Mouse (Mus musculus): ENCODE measurements around the gene Nos1. TPM values are rescaled to one million over a fixed set of nuclear protein-coding genes. Genes with fewer than 3 reads are reported as not detected.

Gene Nos1
- polyA plus RNA-seq, 2 experiments = 0.41 to 0.70 TPM

DNA sequence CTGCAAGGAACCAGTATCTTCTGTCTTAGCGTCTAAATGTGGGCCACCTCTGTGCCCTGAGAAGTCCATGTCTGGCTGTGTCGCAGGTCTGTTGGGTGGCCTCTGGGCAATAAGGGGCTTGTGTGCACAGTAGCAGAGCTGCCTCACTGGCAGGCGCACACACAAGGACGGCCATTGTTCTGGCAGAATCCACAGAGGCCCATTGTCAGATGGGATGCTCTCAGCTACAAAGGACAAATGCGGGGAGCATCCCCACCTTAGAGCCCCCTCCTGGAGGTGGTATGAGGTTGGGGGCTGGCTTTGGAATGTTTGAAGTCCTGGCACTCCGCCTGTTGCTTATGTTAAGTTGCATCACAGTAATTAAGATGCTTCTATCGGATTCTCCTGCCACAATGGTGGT is 218.2 kb downstream of the Nos1 start:
- Histone ChIP-seq H3K4me3 (replicated peaks; ENCODE audit: low read length) (no peak overlapping the region), H3K4me1 (ENCODE audit: control insufficient read depth, insufficient read depth, low read length) (no peaks in the 10 kb centered on the region), H3K4me2 (replicated peaks; ENCODE audit: low read depth, low read length, severe bottlenecking) (no peak overlapping the region), H3K9me3 (ENCODE audit: control insufficient read depth, low read length) (no peaks in the 10 kb centered on the region), H3K27ac (replicated peaks; ENCODE audit: low read depth, low read length) (no peak overlapping the region), H3K9ac (ENCODE audit: low read depth, low read length, severe bottlenecking) (no peak overlapping the region), H3K27me3 (ENCODE audit: control insufficient read depth, insufficient read depth, low read length) (no peaks in the 10 kb centered on the region), H3K36me3 (ENCODE audit: control insufficient read depth, insufficient read depth, low read length) (peaks cover 98% of the 10 kb centered on the region)
- DNase-seq (ENCODE audit: low spot score) = no peak
- no peak for ATAC-seq (ENCODE audit: low FRiP score, low read depth)
- TF ChIP-seq POLR2A (IDR thresholded peaks at IDR 0.05; ENCODE audit: borderline replicate concordance, extremely low read depth, insufficient read depth, insufficient read length) = no peak
- 83% methylated on average over 7 of the region's 7 CpGs for WGBS

DNA sequence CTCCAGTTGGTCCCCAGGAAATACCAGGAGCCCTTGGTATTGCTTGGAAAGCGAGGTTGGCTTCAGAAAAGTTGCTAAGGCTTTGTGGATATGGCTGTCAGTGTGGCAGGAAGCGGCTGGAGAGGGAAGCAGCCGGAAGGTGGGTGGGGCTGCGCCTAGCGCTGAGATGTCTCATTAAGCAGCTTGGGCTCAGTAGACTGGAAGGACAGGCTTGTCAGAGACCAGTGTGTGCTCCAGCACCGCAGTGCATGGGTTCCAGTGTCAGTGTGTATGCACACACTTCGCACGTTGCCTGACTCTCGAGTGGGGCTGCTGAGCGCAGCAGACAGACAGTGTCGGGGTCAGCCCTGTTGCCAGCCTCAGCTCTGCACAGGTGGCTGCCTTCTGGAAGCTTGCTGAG is 218.8 kb downstream of the Nos1 start:
- no peak for TF ChIP-seq POLR2A (IDR thresholded peaks at IDR 0.05; ENCODE audit: borderline replicate concordance, extremely low read depth, insufficient read depth, insufficient read length)
- Histone ChIP-seq H3K36me3 (ENCODE audit: control insufficient read depth, insufficient read depth, low read length) (peaks cover 97% of the 10 kb centered on the region), H3K9me3 (ENCODE audit: control insufficient read depth, low read length) (no peaks in the 10 kb centered on the region), H3K4me3 (replicated peaks; ENCODE audit: low read length) (no peak overlapping the region), H3K9ac (ENCODE audit: low read depth, low read length, severe bottlenecking) (no peak overlapping the region), H3K4me2 (replicated peaks; ENCODE audit: low read depth, low read length, severe bottlenecking) (no peak overlapping the region), H3K27me3 (ENCODE audit: control insufficient read depth, insufficient read depth, low read length) (no peaks in the 10 kb centered on the region), H3K27ac (replicated peaks; ENCODE audit: low read depth, low read length) (no peak overlapping the region), H3K4me1 (ENCODE audit: control insufficient read depth, insufficient read depth, low read length) (no peaks in the 10 kb centered on the region)
- WGBS = 89% methylated on average over 11 of the region's 11 CpGs
- ATAC-seq (ENCODE audit: low FRiP score, low read depth) (no peak), DNase-seq (ENCODE audit: low spot score) (no peak)

DNA sequence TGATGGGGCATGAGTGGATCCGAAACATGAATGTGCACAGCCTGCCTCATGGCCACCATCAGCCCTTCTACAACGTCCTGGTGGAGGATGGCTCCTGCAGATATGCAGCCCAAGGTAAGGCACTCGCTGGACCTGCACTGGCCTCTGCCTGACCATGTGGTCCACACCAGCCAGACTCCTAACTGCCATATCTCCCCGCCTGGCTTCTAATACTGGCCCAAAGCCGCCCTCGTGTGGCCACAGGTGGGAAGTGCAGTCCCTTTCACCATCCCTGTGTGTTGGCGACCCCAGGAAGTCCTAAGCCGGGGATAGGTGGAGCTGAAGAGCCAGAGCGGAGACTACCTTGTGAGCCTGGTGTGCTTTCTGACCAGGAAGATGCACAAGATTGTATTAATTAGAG is 221.2 kb downstream of the Nos1 start:
- H3K4me1 ChIP-seq (ENCODE audit: control insufficient read depth, insufficient read depth, low read length) = no peaks in the 10 kb centered on the region
- H3K27me3 ChIP-seq (ENCODE audit: control insufficient read depth, insufficient read depth, low read length) = no peaks in the 10 kb centered on the region
- H3K4me3 ChIP-seq (replicated peaks; ENCODE audit: low read length) = no peak overlapping the region
- peaks cover 96% of the 10 kb centered on the region for H3K36me3 ChIP-seq (ENCODE audit: control insufficient read depth, insufficient read depth, low read length)
- 39% methylated on average over 9 of the region's 9 CpGs for WGBS
- peak; percentile 51 for DNase-seq (ENCODE audit: low spot score)
- H3K4me2 ChIP-seq (replicated peaks; ENCODE audit: low read depth, low read length, severe bottlenecking) = no peak overlapping the region
- no peak overlapping the region for H3K27ac ChIP-seq (replicated peaks; ENCODE audit: low read depth, low read length)
- no peaks in the 10 kb centered on the region for H3K9me3 ChIP-seq (ENCODE audit: control insufficient read depth, low read length)
- TF ChIP-seq POLR2A (IDR thresholded peaks at IDR 0.05; ENCODE audit: borderline replicate concordance, extremely low read depth, insufficient read depth, insufficient read length) = no peak
- H3K9ac ChIP-seq (ENCODE audit: low read depth, low read length, severe bottlenecking) = no peak overlapping the region
- ATAC-seq (ENCODE audit: low FRiP score, low read depth) = no peak

DNA sequence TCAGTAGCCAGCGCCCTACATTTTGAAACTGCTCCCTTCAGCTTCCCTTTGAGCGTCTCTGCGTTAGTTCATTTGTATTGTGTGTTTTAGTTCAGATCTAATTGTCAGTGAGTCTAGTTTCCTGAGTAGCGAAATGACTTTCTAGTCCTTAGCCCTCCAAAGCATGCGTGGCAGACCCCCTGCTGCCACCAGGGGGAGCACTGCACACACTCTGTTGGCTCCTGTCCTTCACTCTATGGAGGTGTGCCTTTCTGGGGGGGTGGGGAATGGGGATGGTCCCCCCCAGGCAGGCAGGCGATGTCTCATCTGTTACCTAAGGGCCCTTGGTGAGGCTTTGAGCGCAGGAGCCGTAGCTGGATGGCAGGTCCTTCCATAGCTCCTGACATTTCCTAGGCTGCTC is 223.8 kb downstream of the Nos1 start:
- no peak for TF ChIP-seq POLR2A (IDR thresholded peaks at IDR 0.05; ENCODE audit: borderline replicate concordance, extremely low read depth, insufficient read depth, insufficient read length)
- 72% methylated on average over 8 of the region's 8 CpGs for WGBS
- no peak overlapping the region for H3K4me3 ChIP-seq (replicated peaks; ENCODE audit: low read length)
- H3K4me2 ChIP-seq (replicated peaks; ENCODE audit: low read depth, low read length, severe bottlenecking) = no peak overlapping the region
- no peak overlapping the region for H3K27ac ChIP-seq (replicated peaks; ENCODE audit: low read depth, low read length)
- H3K4me1 ChIP-seq (ENCODE audit: control insufficient read depth, insufficient read depth, low read length) = no peaks in the 10 kb centered on the region
- no peaks in the 10 kb centered on the region for H3K27me3 ChIP-seq (ENCODE audit: control insufficient read depth, insufficient read depth, low read length)
- H3K9me3 ChIP-seq (ENCODE audit: control insufficient read depth, low read length) = no peaks in the 10 kb centered on the region
- peaks cover 94% of the 10 kb centered on the region for H3K36me3 ChIP-seq (ENCODE audit: control insufficient read depth, insufficient read depth, low read length)
- peak; percentile 37 for DNase-seq (ENCODE audit: low spot score)
- H3K9ac ChIP-seq (ENCODE audit: low read depth, low read length, severe bottlenecking) = no peak overlapping the region
- ATAC-seq (ENCODE audit: low FRiP score, low read depth) = no peak

DNA sequence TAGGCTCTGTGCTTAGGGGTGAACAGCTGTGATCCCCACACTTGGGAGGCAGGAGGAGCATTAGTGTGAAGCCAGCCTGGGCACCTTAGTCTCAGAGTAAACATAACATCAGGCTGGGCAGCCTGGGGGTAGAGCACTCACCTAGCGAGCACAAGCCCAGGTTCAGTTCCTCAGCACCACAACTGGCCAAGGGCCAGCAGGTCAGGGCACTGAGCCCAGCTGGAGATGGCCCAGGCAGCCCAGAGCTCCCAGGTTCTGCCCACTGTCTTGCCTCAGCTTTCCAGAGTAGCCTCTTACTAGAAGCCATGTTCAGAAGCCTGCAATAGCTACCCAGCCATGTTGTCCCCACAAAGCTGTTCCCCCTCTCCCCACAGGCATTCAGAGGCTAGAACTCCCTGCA is 224.9 kb downstream of the Nos1 start:
- Histone ChIP-seq H3K9ac (ENCODE audit: low read depth, low read length, severe bottlenecking) (no peak overlapping the region), H3K4me1 (ENCODE audit: control insufficient read depth, insufficient read depth, low read length) (no peaks in the 10 kb centered on the region), H3K36me3 (ENCODE audit: control insufficient read depth, insufficient read depth, low read length) (peaks cover 88% of the 10 kb centered on the region), H3K4me3 (replicated peaks; ENCODE audit: low read length) (no peak overlapping the region), H3K4me2 (replicated peaks; ENCODE audit: low read depth, low read length, severe bottlenecking) (no peak overlapping the region), H3K9me3 (ENCODE audit: control insufficient read depth, low read length) (no peaks in the 10 kb centered on the region), H3K27ac (replicated peaks; ENCODE audit: low read depth, low read length) (no peak overlapping the region), H3K27me3 (ENCODE audit: control insufficient read depth, insufficient read depth, low read length) (no peaks in the 10 kb centered on the region)
- WGBS = no CpG with 5 or more reads among the region's 1 CpGs
- no peak for ATAC-seq (ENCODE audit: low FRiP score, low read depth)
- no peak for TF ChIP-seq POLR2A (IDR thresholded peaks at IDR 0.05; ENCODE audit: borderline replicate concordance, extremely low read depth, insufficient read depth, insufficient read length)
- DNase-seq (ENCODE audit: low spot score) = no peak

DNA sequence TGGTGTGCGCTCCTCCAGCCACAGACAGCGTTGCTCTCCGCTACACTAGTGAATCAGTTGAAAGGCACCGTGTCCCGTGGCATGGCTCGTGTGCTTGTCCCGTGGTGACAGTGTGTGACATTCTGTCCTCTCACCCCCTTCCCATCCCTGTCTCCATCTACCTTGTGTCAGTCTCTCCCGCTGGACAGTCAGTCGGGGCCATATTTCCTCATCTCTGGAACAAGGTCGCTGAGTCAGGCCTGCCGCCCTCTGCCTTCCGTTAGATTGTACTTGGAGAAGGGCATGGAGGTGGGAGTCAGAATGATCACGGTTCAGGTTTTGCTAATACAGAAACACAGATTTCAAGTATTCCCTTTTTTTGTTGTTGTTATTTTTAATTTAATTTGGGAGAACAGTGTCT is 227.5 kb downstream of the Nos1 start:
- TF ChIP-seq POLR2A (IDR thresholded peaks at IDR 0.05; ENCODE audit: borderline replicate concordance, extremely low read depth, insufficient read depth, insufficient read length) = no peak
- peaks cover 62% of the 10 kb centered on the region for H3K36me3 ChIP-seq (ENCODE audit: control insufficient read depth, insufficient read depth, low read length)
- ATAC-seq (ENCODE audit: low FRiP score, low read depth) = no peak
- no peak overlapping the region for H3K9ac ChIP-seq (ENCODE audit: low read depth, low read length, severe bottlenecking)
- no peaks in the 10 kb centered on the region for H3K27me3 ChIP-seq (ENCODE audit: control insufficient read depth, insufficient read depth, low read length)
- WGBS = 94% methylated on average over 13 of the region's 13 CpGs
- no peak overlapping the region for H3K27ac ChIP-seq (replicated peaks; ENCODE audit: low read depth, low read length)
- H3K4me2 ChIP-seq (replicated peaks; ENCODE audit: low read depth, low read length, severe bottlenecking) = no peak overlapping the region
- no peak overlapping the region for H3K4me3 ChIP-seq (replicated peaks; ENCODE audit: low read length)
- H3K4me1 ChIP-seq (ENCODE audit: control insufficient read depth, insufficient read depth, low read length) = no peaks in the 10 kb centered on the region
- DNase-seq (ENCODE audit: low spot score) = no peak
- no peaks in the 10 kb centered on the region for H3K9me3 ChIP-seq (ENCODE audit: control insufficient read depth, low read length)

Other genes with a start within 250 kb of the Nos1 start
- gene Fbxo21, start 195.7 kb downstream of the Nos1 start, polyA plus RNA-seq (2012; rRNA removed) = 52.5 and 67.0 TPM in 2 replicates
- gene Fbxo21, start 195.7 kb downstream of the Nos1 start, polyA plus RNA-seq (2014; fragmentation: Nextera tagmentation; extraction: Ambion mirVana) = 44.2 and 56.4 TPM in 2 replicates
- 1.4 and 2.2 TPM in 2 replicates for gene Tesc, start 246.7 kb downstream of the Nos1 start, polyA plus RNA-seq (2012; rRNA removed)
- gene Tesc, start 246.7 kb downstream of the Nos1 start, polyA plus RNA-seq (2014; fragmentation: Nextera tagmentation; extraction: Ambion mirVana) = 5.2 and 8.6 TPM in 2 replicates